Mouse (Mus musculus) lung, embryonic 16.5 days (tissue): ENCODE results near the gene Zfp618. TPM values are rescaled to one million over a fixed set of nuclear protein-coding genes. Genes with fewer than 3 reads are reported as not detected.

Source experiments
- ATAC-seq: fragments of 200-750 bp; cut with Nextera tagmentation; 2 replicates; pipeline ENCODE4 v1.8.0; 2017; ENCODE audit warnings: low read depth, mild to moderate bottlenecking, moderate library complexity
- H3K27ac ChIP-seq: fragments of 300-500 bp; sonication (generic); 2 replicates; pipeline ENCODE4 v1.5.1; 2014; ENCODE audit warnings: mild to moderate bottlenecking, control low read depth, low read length
- H3K27me3 ChIP-seq: fragments of 300-500 bp; sonication (generic); 2 replicates; pipeline ENCODE4 v1.6.1; 2014; ENCODE audit warnings: low read depth, low read length, mixed read lengths; ENCODE audit not compliant: control insufficient read depth, insufficient read depth
- H3K36me3 ChIP-seq: fragments of 300-500 bp; sonication (generic); 2 replicates; pipeline ENCODE4 v1.6.1; 2014; ENCODE audit warnings: low read length; ENCODE audit not compliant: control insufficient read depth, insufficient read depth
- H3K4me1 ChIP-seq: fragments of 300-500 bp; sonication (generic); replicated peaks from 2 replicates; pipeline ENCODE4 v1.6.1; 2014; ENCODE audit warnings: low read length, mixed read lengths; ENCODE audit not compliant: control insufficient read depth, insufficient read depth
- H3K4me2 ChIP-seq: fragments of 300-500 bp; sonication (generic); 2 replicates; pipeline ENCODE4 v1.6.1; 2014; ENCODE audit warnings: low read depth, low read length, control low read depth
- H3K4me3 ChIP-seq: fragments of 300-500 bp; sonication (generic); 2 replicates; pipeline ENCODE4 v1.5.1; 2014; ENCODE audit warnings: mild to moderate bottlenecking, low read length, control low read depth
- H3K9ac ChIP-seq: fragments of 300-500 bp; sonication (generic); 2 replicates; pipeline ENCODE4 v1.6.1; 2014; ENCODE audit warnings: low read length, control low read depth
- H3K9me3 ChIP-seq: fragments of 300-500 bp; sonication (generic); 2 replicates; pipeline ENCODE4 v1.6.1; 2016; ENCODE audit warnings: low read length; ENCODE audit not compliant: control insufficient read depth
- WGBS: fragments of 180-500 bp; shearing (Covaris S2); extraction: QIAGEN DNeasy Blood & Tissue Kit; methylation state at CpG from one replicate; pipeline ENCODE4 v1.1.7; 2014; 5-methylcytosine and 5-hydroxymethylcytosine counted together
- polyA plus RNA-seq: library from polyadenylated mRNA; unstranded; fragments of >200 nt; fragmentation: Nextera tagmentation; extraction: Ambion mirVana; gene quantifications from 2 replicates; pipeline ENCODE4 v1.2.1, GENCODE M21; 2015

Gene Zfp618
- 26.7 TPM in 2 replicates for polyA plus RNA-seq

GRCm38 (mm10) chr4:62965497-62966302, at the start of gene Zfp618:
Gene Zfp618 (plus strand): TSS chr4:62965573.
- Histone ChIP-seq H3K4me3 (peak within 1 kb of the TSS; percentile 77), H3K4me2 (peak within 1 kb of the TSS; percentile 82), H3K27me3 (no peaks in the 10 kb centered on the region), H3K9me3 (no peaks in the 10 kb centered on the region), H3K4me1 (peaks cover 16% of the 10 kb centered on the region), H3K36me3 (no peaks in the 10 kb centered on the region), H3K27ac (peak within 1 kb of the TSS; percentile 86), H3K9ac (peak within 1 kb of the TSS; percentile 92)
- WGBS: 3% methylated on average over 22 of the region's 86 CpGs
- peak; percentile 44 for ATAC-seq

- Histone ChIP-seq H3K36me3 (no peaks in the 10 kb centered on the region), H3K27me3 (no peaks in the 10 kb centered on the region), H3K27ac (no peak overlapping the region), H3K9me3 (no peaks in the 10 kb centered on the region), H3K4me3 (no peak overlapping the region), H3K9ac (no peak overlapping the region), H3K4me1 (no peaks in the 10 kb centered on the region), H3K4me2 (no peak overlapping the region)
- 92% methylated on average over 8 of the region's 8 CpGs for WGBS
- no peak for ATAC-seq
Measured at GRCm38 (mm10) chr4:62917056-62917455, 48.3 kb upstream of the Zfp618 start.

GRCm38 (mm10) chr4:62933798-62934197, 31.6 kb upstream of the Zfp618 start:
- peaks cover 4% of the 10 kb centered on the region; the same call in 1 of the 2 replicates for H3K4me1 ChIP-seq
- H3K9ac ChIP-seq: no peak overlapping the region
- no peak overlapping the region for H3K4me2 ChIP-seq
- WGBS: 75% methylated on average over 4 of the region's 4 CpGs
- H3K4me3 ChIP-seq: no peak overlapping the region
- H3K36me3 ChIP-seq: no peaks in the 10 kb centered on the region
- H3K9me3 ChIP-seq: peaks cover 2% of the 10 kb centered on the region; the same call in 1 of the 2 replicates
- H3K27ac ChIP-seq: no peak overlapping the region
- ATAC-seq: no peak
- H3K27me3 ChIP-seq: no peaks in the 10 kb centered on the region

- H3K27ac ChIP-seq: peak overlapping the region; percentile 59
Measured at GRCm38 (mm10) chr4:62935589-62936218, 29.7 kb upstream of the Zfp618 start.

GRCm38 (mm10) chr4:62941961-62942892, 23.1 kb upstream of the Zfp618 start:
- Histone ChIP-seq H3K27ac (peak overlapping the region; percentile 48; the same call in 1 of the 2 replicates), H3K27me3 (no peaks in the 10 kb centered on the region), H3K4me3 (no peak overlapping the region), H3K9ac (no peak overlapping the region), H3K36me3 (no peaks in the 10 kb centered on the region), H3K4me1 (0 out of 2 replicates have a peak, but pooled peaks cover 5% of the 10 kb centered on the region), H3K9me3 (no peaks in the 10 kb centered on the region), H3K4me2 (0 out of 2 replicates have a peak overlapping the region, but pooled peaks have one; percentile 2)
- ATAC-seq: peak; percentile 94
- 34% methylated on average over 14 of the region's 14 CpGs for WGBS

More at GRCm38 (mm10) chr4:62935589-62936218, 29.7 kb upstream of the Zfp618 start:
- H3K36me3 ChIP-seq: no peaks in the 10 kb centered on the region
- no peak overlapping the region for H3K4me3 ChIP-seq
- no peak overlapping the region for H3K9ac ChIP-seq
- WGBS: 58% methylated on average over 11 of the region's 11 CpGs
- peak; percentile 68 for ATAC-seq
- peaks cover 2% of the 10 kb centered on the region; the same call in 1 of the 2 replicates for H3K9me3 ChIP-seq
- H3K27me3 ChIP-seq: no peaks in the 10 kb centered on the region
- peaks cover 4% of the 10 kb centered on the region; the same call in 1 of the 2 replicates for H3K4me1 ChIP-seq
- H3K4me2 ChIP-seq: no peak overlapping the region

GRCm38 (mm10) chr4:62944326-62944879, 21.0 kb upstream of the Zfp618 start:
- H3K4me2 ChIP-seq: no peak overlapping the region
- 0 out of 2 replicates have a peak, but pooled peaks cover 5% of the 10 kb centered on the region for H3K4me1 ChIP-seq
- ATAC-seq: peak; percentile 18; the same call in 1 of the 2 replicates
- H3K4me3 ChIP-seq: no peak overlapping the region
- 49% methylated on average over 4 of the region's 4 CpGs for whole genome bisulfite sequencing
- H3K9me3 ChIP-seq: no peaks in the 10 kb centered on the region
- no peak overlapping the region for H3K27ac ChIP-seq
- no peaks in the 10 kb centered on the region for H3K36me3 ChIP-seq
- no peak overlapping the region for H3K9ac ChIP-seq
- no peaks in the 10 kb centered on the region for H3K27me3 ChIP-seq

- H3K27ac ChIP-seq: no peak overlapping the region
- no peak overlapping the region for H3K4me2 ChIP-seq
- H3K4me1 ChIP-seq: peaks cover 5% of the 10 kb centered on the region
- H3K27me3 ChIP-seq: no peaks in the 10 kb centered on the region
- 64% methylated on average over 4 of the region's 4 CpGs for WGBS
- H3K9me3 ChIP-seq: no peaks in the 10 kb centered on the region
- no peak overlapping the region for H3K9ac ChIP-seq
- H3K36me3 ChIP-seq: no peaks in the 10 kb centered on the region
- ATAC-seq: no peak
- H3K4me3 ChIP-seq: no peak overlapping the region
Measured at GRCm38 (mm10) chr4:62963806-62964205, 1.6 kb upstream of the Zfp618 start.

GRCm38 (mm10) chr4:62964844-62965496, 403 bp upstream of the Zfp618 start:
- WGBS: 5% methylated on average over 12 of the region's 52 CpGs

More at GRCm38 (mm10) chr4:62964844-62965496, 403 bp upstream of the Zfp618 start:
- Histone ChIP-seq H3K27ac (peak overlapping the region; percentile 86), H3K4me1 (peaks cover 11% of the 10 kb centered on the region), H3K36me3 (no peaks in the 10 kb centered on the region), H3K27me3 (no peaks in the 10 kb centered on the region), H3K4me3 (peak overlapping the region; percentile 77), H3K4me2 (peak overlapping the region; percentile 82), H3K9ac (peak overlapping the region; percentile 92), H3K9me3 (no peaks in the 10 kb centered on the region)
- peak; percentile 63 for ATAC-seq
